Mouse (Mus musculus) myocyte (in vitro differentiated cells): ENCODE measurements at regions not wholly inside any gene's neighbourhood (a gene's known extent, or its start where the extent isn't known, plus 50 kb on each side); places are given as distances from the start of the nearest gene placed in this dataset.
"Not testable (repeated sequence)": the region's sequence is repeated elsewhere in the genome, so short reads cannot be mapped to it uniquely, and the experiment has no call there.

ENCODE experiments used
- H3K27me3 ChIP-seq: one replicate; pipeline ENCODE4 v1.6.1; 2011; ENCODE audit not compliant: control insufficient read depth, insufficient read depth, insufficient read length
- H3K36me3 ChIP-seq: one replicate; pipeline ENCODE4 v1.6.1; 2011; ENCODE audit not compliant: control insufficient read depth, insufficient read depth
- H3K4me2 ChIP-seq: one replicate; pipeline ENCODE4 v1.6.1; 2011; ENCODE audit warnings: low read depth, control low read depth
- H3K4me3 ChIP-seq: one replicate; pipeline ENCODE4 v1.5.1; 2011; ENCODE audit warnings: mild to moderate bottlenecking, control low read depth, moderate library complexity
- H3K79me2 ChIP-seq: one replicate; pipeline ENCODE4 v1.6.1; 2011; ENCODE audit not compliant: control insufficient read depth, insufficient read depth
- H3ac ChIP-seq: one replicate; pipeline ENCODE4 v1.6.1; 2011; ENCODE audit not compliant: control insufficient read depth, insufficient read length
- CEBPB ChIP-seq: IDR thresholded peaks from 2 replicates; pipeline ENCODE4 v1.6.1; 2011; ENCODE audit warnings: mild to moderate bottlenecking, moderate library complexity; ENCODE audit not compliant: poor library complexity, insufficient read depth, severe bottlenecking
- E2F4 ChIP-seq: IDR thresholded peaks from one replicate; pipeline ENCODE4 v1.6.1; 2011; ENCODE audit warnings: mild to moderate bottlenecking, control low read depth, moderate library complexity; ENCODE audit not compliant: insufficient read depth
- MAX ChIP-seq: IDR thresholded peaks from one replicate; pipeline ENCODE4 v1.6.1; 2011; ENCODE audit warnings: low read depth, mild to moderate bottlenecking, control low read depth
- MYOD1 ChIP-seq, 3 experiments: IDR thresholded peaks; one replicate each; pipeline ENCODE4 v1.6.1; 2011; ENCODE audit warnings: control low read depth in 2 of 3, low read depth in 2 of 3, mild to moderate bottlenecking in 2 of 3, moderate library complexity in 1 of 3; ENCODE audit not compliant: insufficient read length in 2 of 3, control insufficient read depth in 1 of 3
- MYOG ChIP-seq, 3 experiments: IDR thresholded peaks; one replicate each; pipeline ENCODE4 v1.6.1; 2011; ENCODE audit warnings: control low read depth in 2 of 3, low read depth in 2 of 3, mild to moderate bottlenecking in 2 of 3; ENCODE audit not compliant: insufficient read length in 2 of 3, control insufficient read depth in 1 of 3, insufficient read depth in 1 of 3
- POLR2A ChIP-seq: IDR thresholded peaks from one replicate; pipeline ENCODE4 v1.6.1; 2011; ENCODE audit warnings: low read depth, mild to moderate bottlenecking, control low read depth, moderate library complexity; ENCODE audit not compliant: insufficient read length
- POLR2AphosphoS2 ChIP-seq: IDR thresholded peaks from one replicate; pipeline ENCODE4 v1.6.1; 2011; ENCODE audit warnings: low read depth, control low read depth; ENCODE audit not compliant: insufficient read length
- REST ChIP-seq: IDR thresholded peaks from one replicate; pipeline ENCODE4 v1.6.1; 2011; ENCODE audit warnings: mild to moderate bottlenecking, control low read depth, moderate library complexity; ENCODE audit not compliant: insufficient read depth, insufficient read length
- SRF ChIP-seq: IDR thresholded peaks from one replicate; pipeline ENCODE4 v1.6.1; 2011; ENCODE audit warnings: low read depth; ENCODE audit not compliant: control insufficient read depth, insufficient read length
- TCF12 ChIP-seq: IDR thresholded peaks from one replicate; pipeline ENCODE4 v1.6.1; 2011; ENCODE audit warnings: mild to moderate bottlenecking, control low read depth; ENCODE audit not compliant: poor library complexity, insufficient read depth, severe bottlenecking
- TCF3 ChIP-seq: IDR thresholded peaks from one replicate; pipeline ENCODE4 v1.6.1; 2011; ENCODE audit warnings: low read depth, control low read depth; ENCODE audit not compliant: insufficient read length
- USF1 ChIP-seq: IDR thresholded peaks from one replicate; pipeline ENCODE4 v1.6.1; 2011; ENCODE audit warnings: low read depth, mild to moderate bottlenecking, control low read depth, moderate library complexity

DNA sequence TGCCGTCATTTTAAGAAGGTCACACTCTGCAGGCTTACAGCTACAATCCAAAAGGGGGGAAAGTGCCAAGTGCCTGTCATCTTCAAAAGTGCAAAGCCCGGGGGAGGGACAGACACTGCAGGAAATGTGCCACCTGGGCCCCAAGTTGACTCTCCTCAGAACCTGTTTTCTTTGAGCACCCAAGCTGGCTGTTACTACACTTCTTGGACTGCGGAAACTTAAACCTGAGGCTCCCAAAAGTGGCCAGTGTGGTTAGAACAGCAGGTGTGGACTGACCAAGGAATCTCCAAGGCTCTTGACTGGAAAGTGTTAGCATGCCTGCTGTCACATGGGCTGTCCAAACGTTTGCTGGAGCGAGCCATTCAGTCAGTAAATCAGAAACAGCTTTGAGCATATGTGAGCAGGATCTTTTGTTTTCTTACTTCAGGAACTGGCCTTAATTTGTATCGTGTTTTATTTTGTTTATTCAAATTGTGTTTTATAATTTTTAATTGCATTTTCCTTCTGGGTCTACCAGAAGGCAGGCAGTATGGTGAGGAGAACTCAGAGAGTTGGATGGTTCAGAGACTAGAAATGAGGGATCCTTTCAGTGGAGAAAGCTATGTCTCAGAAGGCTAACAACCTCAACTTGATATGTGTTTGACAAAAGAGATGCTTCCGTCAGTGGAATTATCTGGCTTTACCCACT, 168.4 kb upstream of the Frmd6 start:
- TF ChIP-seq USF1 (peak; percentile 55), SRF (no peak), MYOG (IDR thresholded peaks at IDR 0.05; ENCODE audit: control insufficient read depth in 1 of 3, insufficient read depth in 1 of 3, insufficient read length in 2 of 3, low read depth in 2 of 3) (peak in 2 of 3 experiments; percentile 51 to 84), E2F4 (no peak), CEBPB (no peak), MYOD1 (IDR thresholded peaks at IDR 0.05; ENCODE audit: control insufficient read depth in 1 of 3, insufficient read length in 2 of 3, low read depth in 2 of 3) (peak in 1 of 3 experiments; percentile 56), POLR2AphosphoS2 (no peak), TCF12 (peak; percentile 32), POLR2A (no peak), REST (no peak), TCF3 (peak; percentile 14), MAX (no peak)
- H3K27me3 ChIP-seq: no peaks in the 10 kb centered on the region
- no peaks in the 10 kb centered on the region for H3K36me3 ChIP-seq
- no peak overlapping the region for H3K4me3 ChIP-seq
- H3K79me2 ChIP-seq: no peaks in the 10 kb centered on the region
- no peak overlapping the region for H3ac ChIP-seq
- no peak overlapping the region for H3K4me2 ChIP-seq

DNA sequence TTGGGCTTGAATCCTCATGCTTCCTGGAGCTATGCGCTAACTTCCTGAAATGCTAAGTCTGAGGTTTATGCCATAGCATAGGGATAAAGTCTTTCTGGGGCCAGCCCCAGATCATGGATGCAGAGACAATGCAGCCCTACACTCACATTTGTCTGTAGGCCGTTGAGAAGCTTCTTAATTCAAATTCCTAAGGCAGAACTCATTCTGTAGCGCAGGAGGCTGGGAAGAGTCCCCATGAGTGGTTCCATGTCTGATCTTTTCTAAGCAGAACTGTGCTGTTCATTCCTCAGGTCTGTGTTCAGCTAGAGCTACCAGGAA, 167.9 kb upstream of the Frmd6 start:
- no peaks in the 10 kb centered on the region for H3K79me2 ChIP-seq
- no peaks in the 10 kb centered on the region for H3K27me3 ChIP-seq
- no peaks in the 10 kb centered on the region for H3K36me3 ChIP-seq
- no peak overlapping the region for H3K4me2 ChIP-seq
- H3K4me3 ChIP-seq: no peak overlapping the region
- TF ChIP-seq CEBPB (no peak), TCF3 (no peak), MYOD1 (IDR thresholded peaks at IDR 0.05; ENCODE audit: control insufficient read depth in 1 of 3, insufficient read length in 2 of 3, low read depth in 2 of 3) (no peak), MAX (no peak), E2F4 (no peak), POLR2AphosphoS2 (no peak), SRF (no peak), USF1 (no peak)
- H3ac ChIP-seq: no peak overlapping the region

DNA sequence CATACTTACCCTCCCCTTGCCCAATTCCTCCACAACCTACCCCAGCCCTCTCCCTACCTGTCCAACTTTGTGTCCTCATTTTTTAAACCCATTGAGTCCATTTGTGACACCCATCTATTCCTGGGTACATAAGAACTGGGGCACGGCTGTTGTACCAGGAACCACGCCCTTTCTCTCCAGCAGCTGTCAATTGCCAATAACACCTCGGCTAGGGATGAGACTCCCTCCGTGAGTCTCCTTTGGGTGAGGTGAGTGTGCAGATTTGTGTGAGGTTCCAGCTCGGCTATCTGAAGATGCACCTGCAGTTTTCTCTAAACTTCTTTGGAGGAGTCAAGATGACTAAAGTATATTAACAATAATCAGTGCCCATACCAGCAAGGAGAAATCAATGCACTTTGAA, 167.2 kb upstream of the Frmd6 start:
- Histone ChIP-seq H3K4me2 (no peak overlapping the region), H3K79me2 (no peaks in the 10 kb centered on the region), H3K36me3 (no peaks in the 10 kb centered on the region), H3ac (no peak overlapping the region), H3K27me3 (no peaks in the 10 kb centered on the region), H3K4me3 (no peak overlapping the region)
- TF ChIP-seq MYOG (IDR thresholded peaks at IDR 0.05; ENCODE audit: control insufficient read depth in 1 of 3, insufficient read depth in 1 of 3, insufficient read length in 2 of 3, low read depth in 2 of 3) (peak in 1 of 3 experiments; percentile 30), MYOD1 (IDR thresholded peaks at IDR 0.05; ENCODE audit: control insufficient read depth in 1 of 3, insufficient read length in 2 of 3, low read depth in 2 of 3) (peak in 1 of 3 experiments; percentile 47), E2F4 (no peak)

DNA sequence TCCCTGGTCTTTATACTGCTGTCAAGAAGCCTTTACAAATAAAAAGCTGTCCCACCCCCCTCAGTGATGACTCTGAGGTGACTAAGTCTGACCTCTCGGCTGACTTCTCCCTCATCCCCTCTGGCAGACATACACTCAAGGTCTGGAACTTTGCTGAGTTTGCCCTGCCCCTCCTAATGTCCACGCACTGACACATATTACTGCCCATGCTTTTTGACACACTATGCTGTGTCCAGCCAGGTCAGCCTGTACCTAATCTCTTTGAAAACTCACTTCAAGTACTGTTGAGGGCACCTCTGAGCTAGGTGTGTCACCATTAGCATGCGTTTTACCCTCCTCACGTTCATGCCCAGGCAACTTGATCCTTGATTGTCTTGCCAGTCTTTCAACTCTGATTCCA, 164.9 kb upstream of the Frmd6 start:
- no peak for TF ChIP-seq CEBPB
- TF ChIP-seq POLR2A: no peak
- no peak for TF ChIP-seq SRF
- no peak for TF ChIP-seq E2F4
- TF ChIP-seq MYOD1 (IDR thresholded peaks at IDR 0.05; ENCODE audit: control insufficient read depth in 1 of 3, insufficient read length in 2 of 3, low read depth in 2 of 3): no peak
- no peak for TF ChIP-seq MAX
- no peak for TF ChIP-seq TCF12
- TF ChIP-seq MYOG (IDR thresholded peaks at IDR 0.05; ENCODE audit: control insufficient read depth in 1 of 3, insufficient read depth in 1 of 3, insufficient read length in 2 of 3, low read depth in 2 of 3): no peak
- TF ChIP-seq USF1: no peak
- no peak for TF ChIP-seq TCF3
- TF ChIP-seq POLR2AphosphoS2: no peak
- TF ChIP-seq REST: no peak
- no peak overlapping the region for H3K4me2 ChIP-seq
- H3ac ChIP-seq: no peak overlapping the region
- no peaks in the 10 kb centered on the region for H3K79me2 ChIP-seq
- H3K27me3 ChIP-seq: no peaks in the 10 kb centered on the region
- no peak overlapping the region for H3K4me3 ChIP-seq
- H3K36me3 ChIP-seq: no peaks in the 10 kb centered on the region

DNA sequence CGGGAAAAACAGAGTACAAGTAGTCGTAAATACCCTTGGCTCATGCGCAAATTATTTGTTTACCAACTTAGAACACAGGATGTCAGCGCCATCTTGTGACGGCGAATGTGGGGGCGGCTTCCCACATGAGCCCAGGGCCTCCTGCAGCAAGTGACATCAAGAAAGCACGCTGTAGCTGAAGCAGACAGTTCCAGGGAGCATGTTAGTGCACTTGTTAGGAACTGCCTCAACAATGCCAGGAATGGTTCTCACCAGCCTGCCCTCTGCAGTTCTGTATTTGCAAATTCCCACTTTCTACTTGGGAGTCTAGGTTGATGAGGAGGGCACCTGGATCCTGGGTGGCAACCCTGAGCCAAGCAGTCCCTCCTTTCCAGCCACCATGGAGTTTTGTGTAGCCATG, 157.2 kb upstream of the Frmd6 start:
- not testable (repeated sequence) for H3K36me3 ChIP-seq, H3K4me2 ChIP-seq, H3K4me3 ChIP-seq, H3K27me3 ChIP-seq, H3ac ChIP-seq, H3K79me2 ChIP-seq
